ENCODE assay signal across 24 mouse cellular contexts in the genomic region with DNA sequence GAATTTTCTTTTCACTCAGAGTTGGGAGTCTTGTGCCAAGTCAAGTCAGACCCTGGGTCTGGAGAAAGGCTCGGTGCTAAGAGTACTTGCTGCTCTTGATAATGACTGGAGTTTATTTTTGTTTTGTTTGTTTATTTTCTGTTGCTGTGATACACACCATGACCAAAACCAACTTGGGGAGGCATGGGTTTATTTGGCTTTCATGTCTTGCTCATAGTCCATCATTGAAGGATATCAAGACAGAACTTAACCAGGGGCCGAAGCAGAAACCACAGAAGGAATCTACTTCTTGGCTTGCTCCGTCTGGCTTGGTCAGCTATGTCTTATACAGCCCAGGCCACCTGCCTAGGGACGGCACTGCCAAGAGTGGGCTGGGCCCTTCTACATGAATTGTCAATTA.
A peak's percentile ranks its signal among the peaks of the same experiment; 100 is the strongest.
DNase-seq lines count a peak whose midpoint lies in the region; ATAC-seq and TF ChIP-seq lines count a peak whose summit lies in the region.
"Had no signal": no experiment of that assay in that cellular context is flagged by ENCODE, and none has a peak within 500 bp of the region (broad histone marks: within the 10 kb centered on the region; RNA-seq: fewer than 3 reads in every experiment).

No protein-coding gene starts in this region.

- ATAC-seq in lung, postnatal 0 days: peak; percentile 37; the same call in 1 of the 2 replicates
- ATAC-seq: activated CD4-positive, CD25-positive, alpha-beta regulatory T cell, adult 4 months; forebrain, embryonic 13.5 days; forebrain, embryonic 16.5 days; inflammation-experienced regulatory T-cells, adult 6 months; intestine, embryonic 16.5 days had no signal

- no peaks in the 10 kb centered on the region for H3K9me3 ChIP-seq in lung, postnatal 0 days (ENCODE audit: low read length)
- H3K9me3 ChIP-seq: forebrain, embryonic 10.5 days; forebrain, embryonic 13.5 days; heart, embryonic 13.5 days had no signal

- H3K27me3 ChIP-seq in lung, postnatal 0 days (replicated peaks; ENCODE audit: insufficient read depth, low read length): no peaks in the 10 kb centered on the region
- H3K27me3 ChIP-seq: forebrain, embryonic 13.5 days; heart, embryonic 13.5 days had no signal

- WGBS in lung, postnatal 0 days: 72% methylated on average over 4 of the region's 4 CpGs

- H3K36me3 ChIP-seq in lung, postnatal 0 days (ENCODE audit: insufficient read depth, low read length): no peaks in the 10 kb centered on the region
- H3K36me3 ChIP-seq: forebrain, embryonic 10.5 days had no signal

- peak; percentile 91 for DNase-seq in heart, adult 11 months
- no peak for DNase-seq in heart, postnatal 14 days
- peak; percentile 37 for DNase-seq in heart, adult 8-10 months (ENCODE audit: low spot score)
- no peak for DNase-seq in heart, postnatal 25 days (ENCODE audit: low spot score)
- no peak for DNase-seq in lung, postnatal 0 days (ENCODE audit: low spot score)
- DNase-seq in lung, adult 18-20 months: no peak
- DNase-seq in cerebellum, postnatal 25 days: no peak
- DNase-seq: adrenal gland, adult 8-10 months; adrenal gland, postnatal 25 days; B cell, adult 2 months; cerebellum, adult 11-12 months; cerebellum, adult 8-10 months; gastrocnemius, postnatal 25 days; heart, postnatal 4 days; kidney, adult 18-20 months had no signal

- no peaks in the 10 kb centered on the region for H3K4me1 ChIP-seq in lung, postnatal 0 days (ENCODE audit: insufficient read depth, low read depth, low read length)
- H3K4me1 ChIP-seq: forebrain, embryonic 13.5 days; heart, embryonic 13.5 days had no signal

- H3K9ac ChIP-seq in lung, postnatal 0 days (replicated peaks; ENCODE audit: low read depth): no peak overlapping the region
- H3K9ac ChIP-seq: forebrain, embryonic 13.5 days; heart, embryonic 13.5 days; hindbrain, embryonic 14.5 days had no signal

- no peak overlapping the region for H3K4me2 ChIP-seq in lung, postnatal 0 days (replicated peaks; ENCODE audit: low read depth, low read length)
- H3K4me2 ChIP-seq: forebrain, embryonic 13.5 days; heart, embryonic 13.5 days; hindbrain, embryonic 14.5 days had no signal

- no peak for TF ChIP-seq CTCF in lung, postnatal 0 days (IDR thresholded peaks at IDR 0.05)

- no peak overlapping the region for H3K27ac ChIP-seq in lung, postnatal 0 days (ENCODE audit: low read length)
- H3K27ac ChIP-seq: forebrain, embryonic 10.5 days; forebrain, embryonic 13.5 days; heart, embryonic 13.5 days; hindbrain, embryonic 14.5 days; hindbrain, postnatal 0 days had no signal

- H3K4me3 ChIP-seq in lung, postnatal 0 days (ENCODE audit: low read depth, low read length): no peak overlapping the region
- H3K4me3 ChIP-seq: forebrain, embryonic 10.5 days; forebrain, embryonic 13.5 days; heart, embryonic 13.5 days had no signal

- intact Hi-C loops in heart, postnatal 14 days (cut with DNase I): no loop called here
- intact Hi-C loops in heart, postnatal 25 days (cut with DNase I): loop anchor here (5.0 kb wide), 1 partner anchor 36 kb away; no protein-coding TSS in a partner anchor

- no peak for TF ChIP-seq EP300 in lung, postnatal 0 days (IDR thresholded peaks at IDR 0.05)

Comparison
In these comparisons a context has a peak if more than half of its experiments do, and no peak if none do; other contexts are left out.
1. DNase-seq: peak in heart, adult 11 months (single experiment) and heart, adult 8-10 months (single experiment); none in heart, postnatal 14 days (0 of 2), heart, postnatal 25 days (single experiment), lung, postnatal 0 days (single experiment), lung, adult 18-20 months (0 of 2) and cerebellum, postnatal 25 days (0 of 2).